Mouse (Mus musculus) cerebellum, adult 18-20 months (tissue): ENCODE data around the gene Pif1.

Source experiments
- DNase-seq, 2 experiments: peaks; one replicate each; pipeline ENCODE4 v3.0.0; 2021

The Pif1 gene

GRCm38 (mm10) chr9:65586406-65587269 is at the start of gene Pif1:
Pif1 (plus strand) TSS chr9:65587160.
- DNase-seq, result peak; percentile 40 to 46

- DNase-seq, result no peak
Measured at GRCm38 (mm10) chr9:65537901-65538630, 48.9 kb upstream of the Pif1 start.

GRCm38 (mm10) chr9:65539697-65540096 is 47.3 kb upstream of the Pif1 start:
- no peak for DNase-seq

GRCm38 (mm10) chr9:65541126-65542068 is 45.6 kb upstream of the Pif1 start:
- DNase-seq, result no peak

GRCm38 (mm10) chr9:65542111-65542524 is 44.8 kb upstream of the Pif1 start:
- no peak for DNase-seq

GRCm38 (mm10) chr9:65545635-65546412 is 41.1 kb upstream of the Pif1 start:
- no peak for DNase-seq

GRCm38 (mm10) chr9:65546413-65546695 is 40.6 kb upstream of the Pif1 start:
- no peak for DNase-seq

GRCm38 (mm10) chr9:65547111-65547510 is 39.8 kb upstream of the Pif1 start:
- DNase-seq, result no peak

- DNase-seq, result no peak
Measured at GRCm38 (mm10) chr9:65547844-65548243, 39.1 kb upstream of the Pif1 start.

GRCm38 (mm10) chr9:65548311-65548710 is 38.6 kb upstream of the Pif1 start:
- no peak for DNase-seq

- DNase-seq, result no peak
Measured at GRCm38 (mm10) chr9:65549139-65549538, 37.8 kb upstream of the Pif1 start.

- no peak for DNase-seq
Measured at GRCm38 (mm10) chr9:65549643-65550042, 37.3 kb upstream of the Pif1 start.

- no peak for DNase-seq
Measured at GRCm38 (mm10) chr9:65550079-65550831, 36.7 kb upstream of the Pif1 start.

- no peak for DNase-seq
Measured at GRCm38 (mm10) chr9:65551035-65551434, 35.9 kb upstream of the Pif1 start.

- no peak for DNase-seq
Measured at GRCm38 (mm10) chr9:65552141-65552540, 34.8 kb upstream of the Pif1 start.

- DNase-seq, result no peak
Measured at GRCm38 (mm10) chr9:65552711-65553110, 34.2 kb upstream of the Pif1 start.

GRCm38 (mm10) chr9:65555001-65555405 is 32.0 kb upstream of the Pif1 start:
- DNase-seq, result no peak

GRCm38 (mm10) chr9:65555621-65556020 is 31.3 kb upstream of the Pif1 start:
- DNase-seq, result no peak

- no peak for DNase-seq
Measured at GRCm38 (mm10) chr9:65556349-65556748, 30.6 kb upstream of the Pif1 start.

- no peak for DNase-seq
Measured at GRCm38 (mm10) chr9:65556979-65557378, 30.0 kb upstream of the Pif1 start.

- no peak for DNase-seq
Measured at GRCm38 (mm10) chr9:65558806-65559205, 28.2 kb upstream of the Pif1 start.

- peak; percentile 21 to 23 for DNase-seq
Measured at GRCm38 (mm10) chr9:65561016-65561415, 25.9 kb upstream of the Pif1 start.
